Mouse (Mus musculus) lung, postnatal 0 days (tissue): ENCODE results near the gene Wdpcp. TPM values are rescaled to one million over a fixed set of nuclear protein-coding genes. Genes with fewer than 3 reads are reported as not detected.

Experiments used
- ATAC-seq: fragments of 200-750 bp; cut with Nextera tagmentation; 2 replicates; pipeline ENCODE4 v1.8.0; 2017; ENCODE audit warnings: moderate library complexity
- DNase-seq: peaks from one replicate; pipeline ENCODE4 v3.0.0-alpha.2; 2016; ENCODE audit warnings: low spot score
- H3K27ac ChIP-seq: fragments of 300-500 bp; sonication (generic); 2 replicates; pipeline ENCODE4 v1.5.1; 2014; ENCODE audit warnings: antibody characterized with exemption, mild to moderate bottlenecking, low read length, mixed read lengths
- H3K27me3 ChIP-seq: fragments of 300-500 bp; sonication (generic); replicated peaks from 2 replicates; pipeline ENCODE4 v1.6.1; 2014; ENCODE audit warnings: low read length, mixed read lengths; ENCODE audit not compliant: insufficient read depth
- H3K36me3 ChIP-seq: fragments of 300-500 bp; sonication (generic); 2 replicates; pipeline ENCODE4 v1.6.1; 2014; ENCODE audit warnings: low read length, mixed read lengths; ENCODE audit not compliant: insufficient read depth
- H3K4me1 ChIP-seq: fragments of 300-500 bp; sonication (generic); 2 replicates; pipeline ENCODE4 v1.6.1; 2014; ENCODE audit warnings: antibody characterized with exemption, low read depth, low read length, mixed read lengths; ENCODE audit not compliant: insufficient read depth
- H3K4me2 ChIP-seq: fragments of 300-500 bp; sonication (generic); replicated peaks from 2 replicates; pipeline ENCODE4 v1.6.1; 2014; ENCODE audit warnings: low read depth, mild to moderate bottlenecking, low read length, moderate library complexity, mixed read lengths
- H3K4me3 ChIP-seq: fragments of 300-500 bp; sonication (generic); 2 replicates; pipeline ENCODE4 v1.5.1; 2014; ENCODE audit warnings: low read depth, low read length
- H3K9ac ChIP-seq: fragments of 300-500 bp; sonication (generic); replicated peaks from 2 replicates; pipeline ENCODE4 v1.6.1; 2014; ENCODE audit warnings: low read depth, mild to moderate bottlenecking
- H3K9me3 ChIP-seq: fragments of 300-500 bp; sonication (generic); 2 replicates; pipeline ENCODE4 v1.6.1; 2016; ENCODE audit warnings: low read length, mixed read lengths
- CTCF ChIP-seq: IDR thresholded peaks from 2 replicates; pipeline ENCODE4 v1.5.1; 2016; ENCODE audit warnings: antibody characterized with exemption, mild to moderate bottlenecking
- EP300 ChIP-seq: IDR thresholded peaks from 2 replicates; pipeline ENCODE4 v1.6.1; 2016; ENCODE audit warnings: antibody characterized with exemption, mild to moderate bottlenecking, control low read depth
- WGBS: fragments of 180-500 bp; shearing (Covaris S2); extraction: QIAGEN DNeasy Blood & Tissue Kit; methylation state at CpG from one replicate; pipeline ENCODE4 v1.1.7; 2014; 5-methylcytosine and 5-hydroxymethylcytosine counted together
- polyA plus RNA-seq: library from polyadenylated mRNA; unstranded; fragments of >200 nt; fragmentation: Nextera tagmentation; extraction: Ambion mirVana; gene quantifications from 2 replicates; pipeline ENCODE4 v1.2.1, GENCODE M21; 2015

Gene Wdpcp
- polyA plus RNA-seq, 1 experiment from 2014 or later = 5.0 TPM

GRCm38 (mm10) chr11:21581472-21581871, 9.4 kb downstream of the Wdpcp start:
- no peaks in the 10 kb centered on the region for H3K4me1 ChIP-seq
- H3K27me3 ChIP-seq = no peaks in the 10 kb centered on the region
- no peak overlapping the region for H3K4me3 ChIP-seq
- no peak overlapping the region for H3K27ac ChIP-seq
- 61% methylated on average over 7 of the region's 7 CpGs for WGBS
- DNase-seq (no peak), ATAC-seq (no peak)
- H3K9me3 ChIP-seq = no peaks in the 10 kb centered on the region
- no peak overlapping the region for H3K4me2 ChIP-seq
- TF ChIP-seq CTCF (no peak), EP300 (no peak)
- no peaks in the 10 kb centered on the region for H3K36me3 ChIP-seq
- H3K9ac ChIP-seq = no peak overlapping the region

- no peak overlapping the region for H3K9ac ChIP-seq
- H3K27ac ChIP-seq = no peak overlapping the region
- no peak overlapping the region for H3K4me2 ChIP-seq
- ATAC-seq (no peak), DNase-seq (no peak)
- 46% methylated on average over 1 of the region's 1 CpGs for WGBS
- TF ChIP-seq CTCF (no peak), EP300 (no peak)
- H3K27me3 ChIP-seq = no peaks in the 10 kb centered on the region
- H3K4me3 ChIP-seq = no peak overlapping the region
- no peaks in the 10 kb centered on the region for H3K36me3 ChIP-seq
- no peaks in the 10 kb centered on the region for H3K4me1 ChIP-seq
- no peaks in the 10 kb centered on the region for H3K9me3 ChIP-seq
Observed at GRCm38 (mm10) chr11:21583286-21583685, 11.3 kb downstream of the Wdpcp start.

DNA sequence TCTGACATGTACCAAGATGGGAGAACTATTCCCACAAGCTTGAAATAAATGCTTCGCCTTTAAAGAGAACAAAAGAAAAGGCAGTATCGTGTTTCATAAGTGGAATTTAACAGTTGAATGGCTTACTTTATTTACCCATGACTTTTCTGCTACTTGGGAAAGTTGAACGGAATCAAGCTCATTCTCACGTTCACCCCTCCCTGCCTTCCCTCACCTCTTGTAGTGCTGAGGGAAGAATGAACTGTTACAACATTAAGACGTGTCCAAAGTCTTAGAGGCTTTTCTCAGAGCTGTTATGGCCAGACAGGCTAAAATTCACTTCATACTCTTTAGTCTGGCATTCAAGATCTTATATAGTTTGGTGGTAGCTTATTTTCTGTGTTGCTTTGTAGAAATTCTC, 30.5 kb downstream of the Wdpcp start:
- DNase-seq (peak; percentile 36), ATAC-seq (no peak)
- Histone ChIP-seq H3K9me3 (no peaks in the 10 kb centered on the region), H3K36me3 (no peaks in the 10 kb centered on the region), H3K9ac (no peak overlapping the region), H3K4me1 (no peaks in the 10 kb centered on the region), H3K4me2 (no peak overlapping the region), H3K27ac (no peak overlapping the region), H3K27me3 (no peaks in the 10 kb centered on the region), H3K4me3 (no peak overlapping the region)
- 33% methylated on average over 5 of the region's 5 CpGs for WGBS
- TF ChIP-seq CTCF (no peak), EP300 (no peak)

GRCm38 (mm10) chr11:21615915-21616314, 43.9 kb downstream of the Wdpcp start:
- H3K27me3 ChIP-seq = no peaks in the 10 kb centered on the region
- ATAC-seq = no peak
- H3K4me1 ChIP-seq = no peaks in the 10 kb centered on the region
- H3K4me2 ChIP-seq = no peak overlapping the region
- DNase-seq = no peak
- H3K9me3 ChIP-seq = no peaks in the 10 kb centered on the region
- H3K36me3 ChIP-seq = no peaks in the 10 kb centered on the region
- H3K9ac ChIP-seq = no peak overlapping the region
- no peak overlapping the region for H3K4me3 ChIP-seq
- TF ChIP-seq EP300 = no peak
- peak; percentile 27; the same call in 1 of the 2 replicates for TF ChIP-seq CTCF
- no peak overlapping the region for H3K27ac ChIP-seq

GRCm38 (mm10) chr11:21634171-21634907, 62.3 kb downstream of the Wdpcp start:
- H3K9ac ChIP-seq = no peak overlapping the region
- no peak for ATAC-seq

GRCm38 (mm10) chr11:21638341-21638740, 66.3 kb downstream of the Wdpcp start:
- ATAC-seq (no peak), DNase-seq (no peak)
- H3K4me2 ChIP-seq = no peak overlapping the region
- TF ChIP-seq EP300 = no peak
- TF ChIP-seq CTCF = no peak
- no peaks in the 10 kb centered on the region for H3K27me3 ChIP-seq
- H3K9ac ChIP-seq = no peak overlapping the region
- H3K27ac ChIP-seq = no peak overlapping the region
- H3K9me3 ChIP-seq = no peaks in the 10 kb centered on the region
- no peak overlapping the region for H3K4me3 ChIP-seq
- H3K36me3 ChIP-seq = no peaks in the 10 kb centered on the region
- 9% methylated on average over 5 of the region's 5 CpGs for WGBS
- H3K4me1 ChIP-seq = no peaks in the 10 kb centered on the region

More at GRCm38 (mm10) chr11:21634171-21634907, 62.3 kb downstream of the Wdpcp start:
- Histone ChIP-seq H3K4me3 (no peak overlapping the region), H3K36me3 (no peaks in the 10 kb centered on the region), H3K27ac (no peak overlapping the region), H3K9me3 (no peaks in the 10 kb centered on the region), H3K27me3 (no peaks in the 10 kb centered on the region), H3K4me1 (no peaks in the 10 kb centered on the region), H3K4me2 (no peak overlapping the region)
- 67% methylated on average over 8 of the region's 9 CpGs for whole genome bisulfite sequencing
- DNase-seq = no peak
- no peak for TF ChIP-seq EP300
- TF ChIP-seq CTCF = no peak
